Mouse (Mus musculus) small intestine, adult 2 months (tissue): ENCODE data around the gene Fam213a.

ENCODE experiments used
- CTCF ChIP-seq: fragments of 200-500 bp; IDR thresholded peaks from 2 replicates; pipeline ENCODE4 v1.5.1; 2012; ENCODE audit warnings: low read depth, mild to moderate bottlenecking, control low read depth, inconsistent platforms, low read length, moderate library complexity, mixed read lengths; ENCODE audit not compliant: insufficient replicate concordance, insufficient read length; ENCODE audit errors: extremely low read depth
- POLR2A ChIP-seq: fragments of 200-500 bp; IDR thresholded peaks from 2 replicates; pipeline ENCODE4 v1.6.1; 2012; ENCODE audit warnings: low read depth, mild to moderate bottlenecking, control low read depth, inconsistent platforms, low read length, moderate library complexity

DNA sequence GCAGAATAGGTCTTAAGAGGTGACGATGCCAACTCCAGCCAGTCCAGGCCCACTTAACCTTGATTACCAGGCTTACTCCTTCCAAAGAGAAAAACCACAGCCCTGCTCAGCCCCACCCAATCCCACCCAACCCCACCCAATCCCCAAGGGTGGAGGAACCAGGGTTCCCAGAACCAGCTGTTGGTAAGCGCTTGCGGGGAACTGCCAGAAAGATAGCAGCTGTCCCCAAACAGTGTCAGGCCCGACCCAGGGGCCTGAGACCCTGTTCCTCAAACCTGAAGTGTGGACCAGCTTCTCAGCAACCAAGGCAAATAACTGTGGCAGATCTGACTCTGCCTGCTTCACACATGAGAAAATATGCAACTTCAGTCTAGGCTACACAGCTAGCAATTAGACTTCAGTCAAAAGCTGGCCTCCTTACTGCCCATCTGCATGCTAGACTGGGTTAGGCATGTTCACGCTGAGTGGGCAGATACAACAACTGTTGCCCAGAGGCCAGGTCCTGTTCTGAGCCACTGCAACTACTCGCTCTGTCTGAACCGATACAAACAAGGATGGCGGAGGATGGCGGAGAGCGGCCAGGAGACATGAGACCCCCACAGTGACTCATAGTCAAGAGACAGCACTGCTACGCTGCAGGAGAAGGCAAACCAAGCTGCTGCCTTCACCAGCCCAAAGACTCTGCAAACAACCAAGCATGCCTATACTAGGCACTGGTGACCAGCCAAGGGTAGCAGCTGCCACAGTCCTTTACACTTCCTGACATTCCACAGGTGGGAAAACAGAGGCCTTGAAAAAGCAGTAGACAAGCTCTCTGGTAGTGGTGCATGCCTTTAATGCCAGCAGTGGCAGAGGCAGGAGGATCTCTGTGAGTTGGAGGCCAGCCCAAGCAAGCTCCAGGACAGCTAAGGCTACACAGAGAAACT lies 51.0 kb downstream of the Fam213a start:
- TF ChIP-seq CTCF (no peak), POLR2A (no peak)
